Mouse (Mus musculus) ovary, postnatal 36 days (tissue): ENCODE results near the gene Tldc1.

Source experiments
- DNase-seq: peaks from one replicate; pipeline ENCODE4 v3.0.0; 2022; ENCODE audit warnings: low spot score, mixed read lengths

The Tldc1 gene

GRCm38 (mm10) chr8:119778263-119778662, at the start of gene Tldc1:
Gene Tldc1, minus strand, starts transcription at chr8:119778416.
- peak; percentile 99 for DNase-seq

DNA sequence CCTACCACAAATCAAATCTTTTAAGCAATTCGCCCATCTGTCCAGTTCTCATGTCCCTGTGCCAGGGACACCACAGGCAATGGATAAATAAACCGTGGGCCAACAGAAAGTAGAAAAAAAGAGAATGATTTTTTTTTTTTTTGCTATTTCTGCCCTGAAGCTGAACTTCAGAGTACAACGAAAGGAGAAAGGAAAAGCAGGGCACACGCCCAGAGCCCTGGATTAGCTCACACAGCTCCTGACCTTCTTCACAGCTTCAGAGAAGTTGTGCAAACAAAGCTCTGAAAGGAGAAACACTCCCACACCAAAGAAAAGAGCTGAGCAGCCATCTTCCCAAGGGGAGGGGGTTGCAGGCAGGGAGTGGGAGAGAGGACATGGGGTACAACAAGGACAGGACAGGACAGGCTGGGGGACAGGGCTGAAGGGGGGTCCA, 49.5 kb upstream of the Tldc1 start:
- no peak for DNase-seq

DNA sequence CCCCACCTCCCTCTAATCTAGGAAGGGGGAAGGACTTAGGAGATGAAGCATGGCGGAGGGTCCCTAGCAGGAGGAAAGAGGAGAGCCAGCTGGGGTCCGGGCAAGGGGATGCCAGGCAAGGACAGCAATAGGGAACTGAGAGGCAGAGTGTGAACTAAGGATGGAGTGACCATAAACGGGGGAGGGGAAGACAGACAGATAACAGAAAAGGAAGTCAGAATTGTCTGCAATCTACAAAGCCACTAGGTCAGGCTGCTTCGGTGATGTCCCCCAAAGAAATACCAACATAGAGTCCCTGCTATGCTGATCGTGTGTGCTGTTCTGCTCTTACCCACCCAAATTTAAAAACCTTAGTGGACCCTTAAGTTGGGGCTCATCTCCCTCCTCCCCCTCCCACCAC, 48.8 kb upstream of the Tldc1 start:
- DNase-seq = no peak

GRCm38 (mm10) chr8:119825950-119826730, 47.9 kb upstream of the Tldc1 start:
- DNase-seq = no peak

DNA sequence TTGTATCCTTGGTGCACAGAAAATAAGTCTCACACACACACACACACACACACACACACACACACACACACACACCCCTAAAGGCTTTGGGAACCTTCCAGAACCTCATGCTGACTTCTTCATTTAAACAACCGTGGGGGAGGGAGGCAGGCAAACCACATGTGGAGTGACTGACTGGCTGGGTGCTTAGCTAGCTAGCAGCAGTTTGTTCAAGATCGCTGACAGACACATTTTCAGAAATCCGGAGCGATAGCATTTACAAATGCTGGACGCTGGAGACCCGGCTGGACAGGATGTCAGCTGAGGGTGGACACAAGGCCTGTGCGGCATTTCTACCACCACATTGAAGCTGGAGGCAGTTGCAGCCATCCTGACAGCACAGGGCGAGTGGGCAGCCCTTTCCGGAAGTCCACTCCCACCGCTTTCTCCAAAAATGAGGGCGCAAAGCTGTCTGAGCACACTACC, 46.6 kb upstream of the Tldc1 start:
- DNase-seq = no peak

DNA sequence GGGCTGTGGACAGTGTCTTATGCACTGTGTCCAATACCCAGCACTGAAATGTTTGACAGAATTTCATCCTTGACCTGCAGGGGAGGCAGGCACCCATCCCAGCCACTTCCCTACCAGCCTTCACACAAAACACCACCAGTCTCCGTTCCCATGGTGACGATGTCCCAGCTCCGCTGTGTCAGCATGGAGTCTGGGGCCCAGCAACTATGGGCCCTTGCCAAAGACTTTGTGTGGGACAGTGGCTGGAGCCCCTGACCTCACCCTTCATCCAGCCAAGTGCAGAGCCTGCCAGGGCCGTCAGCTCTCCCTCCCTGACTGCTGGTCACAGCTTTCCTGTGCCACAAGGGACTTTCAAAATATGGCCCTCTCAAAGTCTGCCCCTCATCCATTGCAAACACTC, 45.9 kb upstream of the Tldc1 start:
- DNase-seq = no peak

GRCm38 (mm10) chr8:119823278-119823677, 45.1 kb upstream of the Tldc1 start:
- no peak for DNase-seq

DNA sequence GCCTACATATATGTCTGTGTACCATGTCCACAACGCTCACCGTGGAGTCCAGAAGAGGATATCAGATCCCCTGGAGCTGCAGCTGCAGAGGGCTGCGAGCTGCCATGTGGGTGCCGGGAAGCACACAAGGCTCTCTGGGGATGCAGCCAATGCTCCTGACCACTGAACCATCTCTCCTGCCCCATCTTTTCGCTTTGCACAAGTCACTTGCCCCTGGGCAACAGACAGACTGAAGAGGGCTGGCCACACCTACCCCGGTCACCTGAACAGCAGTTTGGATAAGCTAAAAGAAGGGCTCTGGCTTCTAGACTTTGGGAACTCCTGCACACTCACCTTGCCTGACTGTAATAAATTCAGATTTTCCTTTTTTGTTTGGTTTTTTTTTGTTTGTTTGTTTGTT, 43.5 kb upstream of the Tldc1 start:
- no peak for DNase-seq

GRCm38 (mm10) chr8:119819976-119820375, 41.8 kb upstream of the Tldc1 start:
- no peak for DNase-seq

DNA sequence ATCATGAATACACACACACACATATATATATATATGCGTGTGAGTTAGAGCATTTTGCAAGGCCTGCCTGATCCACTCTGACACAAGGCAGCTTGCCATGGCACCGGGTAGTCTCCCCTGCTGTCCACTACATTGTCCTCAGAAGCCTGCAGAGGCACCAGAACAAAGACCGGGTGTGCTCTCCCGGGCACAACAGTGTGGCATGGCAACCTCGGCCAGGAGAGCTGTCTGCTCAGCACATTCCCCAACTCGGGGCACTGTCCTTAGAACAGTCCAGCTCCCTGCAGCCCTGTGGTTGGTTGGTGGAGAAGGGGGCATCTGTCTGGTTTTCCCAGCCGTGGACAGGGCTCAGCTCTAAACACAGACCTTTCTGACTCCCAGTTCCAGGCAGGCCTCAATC, 41.1 kb upstream of the Tldc1 start:
- no peak for DNase-seq

DNA sequence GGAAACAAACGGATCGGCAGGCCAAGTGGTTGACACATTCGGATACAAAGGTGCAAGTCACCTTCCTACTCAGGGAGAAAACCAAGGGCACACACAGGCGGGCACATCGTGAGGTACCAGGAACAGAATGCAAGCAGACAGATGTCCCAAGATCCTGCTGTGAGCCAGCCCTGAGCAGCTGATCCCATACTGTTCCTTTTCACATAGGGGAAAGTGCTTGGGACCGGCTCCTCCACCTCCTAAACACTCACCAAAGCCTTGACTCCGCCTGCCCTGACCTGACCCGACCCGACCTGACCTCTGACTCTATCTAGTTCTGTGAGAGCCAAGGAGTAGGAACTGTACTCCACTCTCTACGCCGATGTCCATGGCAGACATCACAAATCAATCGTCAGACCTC, 39.2 kb upstream of the Tldc1 start:
- no peak for DNase-seq

DNA sequence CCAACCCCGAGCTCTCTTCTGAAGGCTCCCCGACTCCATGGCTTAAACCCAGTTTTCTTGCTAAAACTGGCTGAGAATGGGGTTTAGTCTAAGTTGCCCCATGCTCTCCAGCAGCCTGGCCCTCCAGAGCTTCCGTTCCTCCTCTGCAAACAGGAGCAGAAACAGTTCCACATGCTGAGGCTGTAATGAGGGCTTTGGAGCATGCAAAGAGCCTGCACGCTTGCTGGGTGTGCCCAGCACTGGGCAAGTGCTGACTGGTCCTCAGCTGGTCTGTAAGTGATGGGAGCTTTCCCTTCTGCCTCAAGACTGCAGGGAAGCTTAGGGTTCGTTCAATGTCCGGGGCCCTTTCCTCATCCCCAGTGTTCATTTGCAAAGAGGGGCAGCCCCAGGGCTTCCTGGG, 38.0 kb upstream of the Tldc1 start:
- DNase-seq = no peak

- no peak for DNase-seq
These were observed 34.6 kb upstream of the Tldc1 start for GRCm38 (mm10) chr8:119812650-119813431.

DNA sequence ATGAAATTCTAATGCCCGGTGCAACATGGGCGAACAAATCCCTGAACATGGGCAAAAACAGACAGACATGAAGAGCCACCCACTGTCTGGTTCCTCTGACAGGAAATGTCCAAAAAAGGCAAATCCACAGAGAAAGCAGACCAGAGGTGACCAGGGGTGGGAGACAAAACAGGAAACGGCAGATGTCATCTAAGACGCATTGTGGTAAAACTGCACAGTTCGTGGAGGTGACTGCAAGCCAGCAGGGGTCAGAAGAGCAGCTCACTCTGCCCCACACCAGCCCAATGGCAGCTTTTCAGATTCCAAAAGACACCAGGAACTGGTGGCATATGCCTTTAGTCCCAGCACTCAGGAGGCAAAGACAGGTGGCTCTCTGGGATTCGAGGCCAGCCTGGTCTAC, 33.7 kb upstream of the Tldc1 start:
- no peak for DNase-seq

DNA sequence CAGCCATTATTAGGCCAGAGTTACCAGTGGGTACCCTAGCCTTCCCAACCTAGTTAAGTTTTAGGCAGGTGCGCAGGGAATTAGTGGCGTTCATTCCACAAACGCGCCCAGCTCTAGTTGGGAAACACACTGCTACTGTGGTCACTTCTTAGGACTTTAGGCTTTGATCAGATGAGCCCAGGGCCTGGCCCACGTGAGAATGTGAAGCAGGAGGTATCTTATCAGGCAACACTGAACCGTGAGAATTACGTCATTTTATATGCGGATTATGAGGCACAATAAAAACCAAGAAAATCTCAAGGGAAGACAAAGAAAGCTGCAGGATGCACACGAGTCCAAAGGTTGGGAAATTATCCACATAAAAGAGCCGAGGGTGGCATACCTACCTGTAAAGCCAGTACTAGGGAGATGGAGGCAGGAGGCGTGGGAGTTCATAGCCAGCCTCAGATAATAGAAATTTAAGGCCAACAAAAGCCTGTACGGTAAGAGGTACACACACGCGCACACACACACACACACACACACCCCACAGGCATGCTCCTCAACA, 32.8 kb upstream of the Tldc1 start:
- no peak for DNase-seq

DNA sequence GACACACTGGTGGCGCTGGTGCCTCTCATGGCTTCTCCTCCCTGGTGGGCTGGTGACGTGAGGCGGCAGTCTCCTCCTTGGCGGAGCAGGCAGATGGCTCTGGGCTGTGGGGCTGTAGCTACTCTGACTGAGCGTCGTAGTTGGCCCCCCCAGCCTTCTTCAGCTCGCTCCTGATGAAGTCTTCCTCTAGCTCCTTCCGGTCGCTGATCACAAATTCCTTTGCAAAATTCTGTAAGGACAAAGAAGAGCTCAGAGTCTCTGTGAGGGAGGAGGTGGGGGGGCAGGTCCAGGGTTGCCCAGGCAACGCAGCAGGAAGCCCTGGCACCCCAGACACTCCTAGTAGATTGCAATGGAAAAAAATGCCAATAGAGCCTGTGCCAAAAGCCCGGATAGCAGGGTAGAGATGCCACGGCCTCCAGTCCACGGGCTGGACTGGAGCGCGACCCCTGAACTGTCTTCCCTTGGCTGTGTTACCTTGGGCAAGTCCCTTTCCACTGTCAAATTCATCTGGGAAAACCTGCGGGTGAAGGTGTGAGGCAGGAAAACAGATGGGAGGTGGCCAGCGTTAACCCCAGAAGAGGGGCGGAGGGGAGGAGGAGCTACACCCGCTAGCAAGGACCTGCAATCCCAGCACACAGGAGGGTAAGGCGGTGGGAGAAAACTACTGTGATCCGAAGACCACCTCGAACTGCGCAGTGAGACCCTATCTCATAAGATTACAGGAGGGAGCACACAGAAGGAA, 32.1 kb upstream of the Tldc1 start:
- DNase-seq = no peak

DNA sequence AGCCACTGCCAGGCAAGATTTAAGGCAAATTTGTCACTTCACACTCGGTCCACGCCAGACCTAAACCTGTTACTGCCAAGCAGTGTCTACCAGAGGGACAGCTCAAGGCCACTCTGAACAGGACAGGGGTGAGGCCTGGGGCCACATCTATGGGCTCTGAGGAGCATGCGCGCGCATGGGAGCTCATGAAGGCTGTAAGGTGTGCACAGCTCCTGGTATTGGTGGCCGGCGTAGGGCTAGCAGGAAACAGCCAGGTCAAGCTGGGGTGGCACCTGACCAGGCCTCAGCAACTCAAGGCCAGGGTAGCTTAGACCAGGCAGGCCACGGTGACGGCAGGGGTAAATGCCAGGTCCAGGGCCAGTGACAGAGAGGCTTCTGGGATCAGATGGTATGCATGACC, 31.4 kb upstream of the Tldc1 start:
- DNase-seq = no peak

DNA sequence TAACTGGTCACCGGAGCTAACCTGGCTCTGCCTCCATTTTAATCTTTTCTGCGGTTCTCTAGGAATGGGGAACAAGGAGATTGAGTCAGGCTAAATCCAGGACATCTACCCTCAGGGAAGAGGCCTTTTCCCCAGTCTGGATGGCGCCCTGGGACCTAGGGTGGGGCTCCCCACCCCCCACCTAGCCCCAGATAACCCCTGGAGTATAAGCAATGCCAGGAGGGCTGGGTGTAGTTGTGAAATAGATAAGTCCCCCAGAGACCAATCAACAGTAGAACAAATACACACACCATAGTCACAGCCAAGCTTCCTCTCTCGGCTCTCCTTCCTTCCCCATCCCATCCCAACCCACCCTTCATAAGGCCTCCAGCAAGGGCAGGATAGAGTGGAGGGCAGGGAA, 29.5 kb upstream of the Tldc1 start:
- no peak for DNase-seq

- no peak for DNase-seq
These were observed 28.4 kb upstream of the Tldc1 start for GRCm38 (mm10) chr8:119806422-119807263.

DNA sequence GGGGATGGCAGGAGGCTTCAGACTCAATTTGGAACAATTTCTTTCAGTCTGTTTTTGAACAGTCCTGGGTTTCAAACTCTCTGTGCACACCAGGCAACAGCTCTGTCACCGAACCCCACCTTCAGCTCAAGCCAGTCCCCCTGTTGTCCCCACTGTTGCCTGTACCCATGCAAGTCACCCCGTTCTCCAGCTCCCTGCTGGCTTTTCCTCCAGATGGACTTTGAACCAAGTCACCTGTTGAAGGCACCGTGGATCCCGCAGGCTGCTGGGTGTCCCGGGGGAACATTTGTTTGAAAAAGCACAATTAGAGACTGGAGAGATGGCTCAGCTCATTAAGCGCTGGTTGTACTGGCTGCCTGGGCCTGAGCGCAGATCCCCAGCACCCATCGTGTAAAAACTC, 27.1 kb upstream of the Tldc1 start:
- DNase-seq = no peak

DNA sequence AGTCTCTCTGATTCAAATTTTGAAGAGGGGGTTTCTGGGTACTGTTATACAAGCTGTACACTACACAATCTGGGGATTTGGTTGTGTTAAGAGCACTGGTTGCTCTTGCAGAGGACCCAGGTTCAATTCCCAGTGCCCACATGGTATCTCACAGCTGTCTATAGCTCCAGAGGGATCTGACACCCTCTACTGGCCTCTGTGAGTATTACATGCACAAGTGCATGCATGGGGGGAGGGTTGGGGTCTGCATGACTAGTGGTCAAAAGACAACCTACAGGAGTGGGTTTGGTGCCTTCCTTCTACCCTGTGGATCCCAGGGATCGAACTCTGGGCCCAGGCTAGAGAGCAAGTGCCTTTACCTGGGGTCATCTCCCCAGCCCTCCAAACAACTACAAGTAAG, 24.4 kb upstream of the Tldc1 start:
- no peak for DNase-seq
